In genomic region chr14:55116425-55117200, GRCm38 (mm10) we compare ENCODE assay signal across 8 mouse cellular contexts. TPM values are rescaled to one million over a fixed set of nuclear protein-coding genes. Genes with fewer than 3 reads are reported as not detected.
DNase-seq lines count a peak whose midpoint lies in the region; ATAC-seq lines count a peak whose summit lies in the region.

Gene Jph4, minus strand, starts transcription at chr14:55116935.

- peaks cover 28% of the 10 kb centered on the region for H3K27me3 ChIP-seq in kidney, embryonic 14.5 days (ENCODE audit: control insufficient read depth, insufficient read depth, low read length)
- H3K27me3 ChIP-seq in hindbrain, embryonic 10.5 days (ENCODE audit: insufficient read depth, poor library complexity, severe bottlenecking) = peaks cover 69% of the 10 kb centered on the region
- peaks cover 49% of the 10 kb centered on the region for H3K27me3 ChIP-seq in limb, embryonic 11.5 days (ENCODE audit: control insufficient read depth, insufficient read depth, low read length)
- H3K27me3 ChIP-seq in stomach, embryonic 16.5 days (ENCODE audit: control insufficient read depth, insufficient read depth, low read length) = peaks cover 30% of the 10 kb centered on the region

- H3K27ac ChIP-seq in kidney, embryonic 14.5 days (ENCODE audit: low read depth, low read length) = no peak within 1 kb of the TSS
- peak within 1 kb of the TSS; percentile 86 for H3K27ac ChIP-seq in hindbrain, embryonic 10.5 days
- no peak within 1 kb of the TSS for H3K27ac ChIP-seq in limb, embryonic 11.5 days (replicated peaks; ENCODE audit: low read depth, low read length)
- no peak within 1 kb of the TSS for H3K27ac ChIP-seq in stomach, embryonic 16.5 days (ENCODE audit: low read length)

- no peak within 1 kb of the TSS for H3K9ac ChIP-seq in kidney, embryonic 14.5 days (ENCODE audit: low read depth, low read length)
- no peak within 1 kb of the TSS for H3K9ac ChIP-seq in limb, embryonic 11.5 days (ENCODE audit: low read length)
- no peak within 1 kb of the TSS for H3K9ac ChIP-seq in stomach, embryonic 16.5 days (ENCODE audit: low read length)

- H3K9me3 ChIP-seq in kidney, embryonic 14.5 days (ENCODE audit: control insufficient read depth, low read length) = no peaks in the 10 kb centered on the region
- H3K9me3 ChIP-seq in hindbrain, embryonic 10.5 days = no peaks in the 10 kb centered on the region
- no peaks in the 10 kb centered on the region for H3K9me3 ChIP-seq in limb, embryonic 11.5 days (ENCODE audit: control insufficient read depth, low read length)
- no peaks in the 10 kb centered on the region for H3K9me3 ChIP-seq in stomach, embryonic 16.5 days (replicated peaks; ENCODE audit: control insufficient read depth, low read length)

- H3K4me2 ChIP-seq in kidney, embryonic 14.5 days (replicated peaks; ENCODE audit: low read depth, low read length) = peak within 1 kb of the TSS; percentile 98
- H3K4me2 ChIP-seq in limb, embryonic 11.5 days (ENCODE audit: low read depth, severe bottlenecking) = peak within 1 kb of the TSS; percentile 83; the same call in 1 of the 2 replicates
- H3K4me2 ChIP-seq in stomach, embryonic 16.5 days (ENCODE audit: low read depth, low read length) = peak within 1 kb of the TSS; percentile 100

- no peak for ATAC-seq in kidney, embryonic 14.5 days (ENCODE audit: low FRiP score, low TSS enrichment)
- ATAC-seq in limb, embryonic 11.5 days (ENCODE audit: insufficient number of reproducible peaks, low FRiP score, low TSS enrichment, low read depth) = no peak
- no peak for ATAC-seq in stomach, embryonic 16.5 days (ENCODE audit: insufficient read depth, low FRiP score)

- DNase-seq in kidney, adult 11 months = no peak
- DNase-seq in cerebellum, adult 8-10 months = peak; percentile 81
- no peak for DNase-seq in hindbrain, embryonic 10.5 days (ENCODE audit: low spot score)
- DNase-seq in limb, embryonic 11.5 days (ENCODE audit: low spot score) = no peak
- no peak for DNase-seq in urinary bladder, postnatal 4 days (ENCODE audit: low spot score in 2 of 2)
- no peak for DNase-seq in kidney, postnatal 36 days

- WGBS in kidney, embryonic 14.5 days = 5% methylated on average over 21 of the region's 21 CpGs
- WGBS in hindbrain, embryonic 10.5 days = 4% methylated on average over 21 of the region's 21 CpGs
- WGBS in limb, embryonic 11.5 days = 4% methylated on average over 21 of the region's 21 CpGs
- WGBS in stomach, embryonic 16.5 days = 7% methylated on average over 21 of the region's 21 CpGs

- peak within 1 kb of the TSS; percentile 59 for H3K4me3 ChIP-seq in kidney, embryonic 14.5 days (ENCODE audit: low read length)
- peak within 1 kb of the TSS; percentile 73 for H3K4me3 ChIP-seq in hindbrain, embryonic 10.5 days
- H3K4me3 ChIP-seq in limb, embryonic 11.5 days (ENCODE audit: low read depth, low read length) = no peak within 1 kb of the TSS
- H3K4me3 ChIP-seq in stomach, embryonic 16.5 days (replicated peaks; ENCODE audit: low read length) = peak within 1 kb of the TSS; percentile 68

- H3K4me1 ChIP-seq in kidney, embryonic 14.5 days (ENCODE audit: control insufficient read depth, insufficient read depth, low read length) = peaks cover 17% of the 10 kb centered on the region; the same call in 1 of the 2 replicates
- peaks cover 37% of the 10 kb centered on the region for H3K4me1 ChIP-seq in hindbrain, embryonic 10.5 days (replicated peaks)
- no peaks in the 10 kb centered on the region for H3K4me1 ChIP-seq in limb, embryonic 11.5 days (ENCODE audit: control insufficient read depth, insufficient read depth, low read length)
- H3K4me1 ChIP-seq in stomach, embryonic 16.5 days (ENCODE audit: control insufficient read depth, insufficient read depth, low read length) = peaks cover 17% of the 10 kb centered on the region

- no peaks in the 10 kb centered on the region for H3K36me3 ChIP-seq in kidney, embryonic 14.5 days (ENCODE audit: control insufficient read depth, insufficient read depth, low read length)
- no peaks in the 10 kb centered on the region for H3K36me3 ChIP-seq in hindbrain, embryonic 10.5 days
- no peaks in the 10 kb centered on the region for H3K36me3 ChIP-seq in limb, embryonic 11.5 days (ENCODE audit: control insufficient read depth, insufficient read depth, low read length)
- no peaks in the 10 kb centered on the region for H3K36me3 ChIP-seq in stomach, embryonic 16.5 days (ENCODE audit: control insufficient read depth, insufficient read depth, low read length)

RNA-seq across cellular contexts. Expression of gene Jph4, which starts in this region (rescaled TPM):
- 0.43 and 0.55 TPM in 2 replicates for polyA plus RNA-seq in kidney, embryonic 14.5 days (2014; fragmentation: Nextera tagmentation; extraction: Ambion mirVana)
- 0.75 and 1.7 TPM in 2 replicates for polyA plus RNA-seq in hindbrain, embryonic 10.5 days (2016; fragmentation: Nextera tagmentation; extraction: Ambion mirVana)
- 0.17 and 0.18 TPM in 2 replicates for polyA plus RNA-seq in limb, embryonic 11.5 days (2014; fragmentation: Nextera tagmentation; extraction: Ambion mirVana)
- polyA plus RNA-seq in stomach, embryonic 16.5 days (2015; fragmentation: Nextera tagmentation; extraction: Ambion mirVana) = 1.1 and 1.2 TPM in 2 replicates
